Mouse (Mus musculus) adrenal gland, adult (tissue): ENCODE results near the gene Il25.

Experiments
- DNase-seq, 2 experiments: peaks; one replicate each; pipeline ENCODE4 v3.0.0; 2022 to 2023; ENCODE audit warnings: low spot score in 1 of 2; ENCODE audit not compliant: inconsistent age in 2 of 2

Il25 gene

DNA sequence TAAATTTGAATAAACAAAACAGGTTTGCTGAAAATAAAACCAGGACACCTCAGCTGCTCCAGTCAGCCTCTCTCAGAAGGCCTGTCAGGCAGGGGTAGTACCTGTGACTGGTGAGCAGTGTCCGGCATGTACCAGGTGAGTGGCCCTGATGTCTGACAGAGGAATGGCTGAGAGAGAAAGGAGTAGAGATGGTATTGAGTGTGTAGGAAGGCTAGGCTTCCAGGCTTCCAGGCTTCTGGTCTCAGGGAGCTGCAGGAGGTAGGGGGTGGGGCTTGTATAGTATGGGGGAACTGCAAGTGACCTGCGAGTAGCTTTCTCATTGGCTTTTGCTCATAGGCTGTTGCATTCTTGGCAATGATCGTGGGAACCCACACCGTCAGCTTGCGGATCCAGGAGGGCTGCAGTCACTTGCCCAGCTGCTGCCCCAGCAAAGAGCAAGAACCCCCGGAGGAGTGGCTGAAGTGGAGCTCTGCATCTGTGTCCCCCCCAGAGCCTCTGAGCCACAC, at the start of gene Il25:
TSS of gene Il25 (plus strand) at position 51 of the 506 bp plus-strand sequence.
- DNase-seq = no peak

DNA sequence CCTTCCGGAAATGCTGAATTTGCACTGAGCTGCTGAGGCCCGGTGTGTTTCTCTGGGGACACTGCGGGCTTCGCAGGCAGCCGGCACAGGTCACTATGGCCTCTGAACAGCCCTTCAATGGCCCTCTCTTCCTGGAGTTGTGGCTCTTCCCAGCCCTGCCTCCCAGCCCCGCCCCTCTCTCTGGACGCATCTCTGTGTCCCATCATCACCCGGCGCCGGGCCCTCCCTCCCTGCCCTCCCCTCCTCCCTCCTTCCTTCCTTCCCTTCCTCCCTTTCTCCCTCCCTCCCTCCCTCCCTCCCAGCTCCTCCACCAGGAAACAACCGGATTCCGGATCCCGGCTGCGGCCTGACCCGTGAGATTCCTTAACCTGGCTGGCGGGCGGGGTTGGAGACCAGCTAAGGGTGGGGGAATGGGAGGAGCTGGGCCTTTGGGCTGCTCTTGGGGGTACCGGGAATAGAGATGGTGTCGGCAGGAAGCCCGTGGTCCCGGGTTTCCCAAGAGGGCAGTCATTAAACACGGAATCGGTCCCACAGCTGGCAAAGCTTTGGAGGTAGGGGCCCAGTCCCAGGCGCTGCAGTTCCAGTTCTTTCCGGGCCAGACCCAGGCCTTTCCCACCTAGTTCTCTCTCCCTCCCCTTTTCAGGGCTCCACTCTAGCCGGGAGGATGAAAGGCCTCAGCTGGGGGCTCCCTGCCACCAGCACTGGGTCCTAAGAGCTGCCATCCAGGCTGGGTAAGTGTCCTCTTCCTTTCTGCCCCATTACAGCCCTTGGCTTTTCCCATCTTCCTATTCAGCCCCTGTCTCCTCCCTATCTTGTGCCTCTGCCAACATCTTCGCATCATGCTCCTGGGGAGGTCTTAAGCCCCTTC, 49.1 kb upstream of the Il25 start, which contains the start of the genes Bcl2l2 and Gm20521:
TSS of gene Bcl2l2 (plus strand) at position 224 of the 868 bp plus-strand sequence.
TSS of gene Gm20521 (plus strand) at position 288 of the 868 bp plus-strand sequence.
- DNase-seq = peak; percentile 90 to 96

DNA sequence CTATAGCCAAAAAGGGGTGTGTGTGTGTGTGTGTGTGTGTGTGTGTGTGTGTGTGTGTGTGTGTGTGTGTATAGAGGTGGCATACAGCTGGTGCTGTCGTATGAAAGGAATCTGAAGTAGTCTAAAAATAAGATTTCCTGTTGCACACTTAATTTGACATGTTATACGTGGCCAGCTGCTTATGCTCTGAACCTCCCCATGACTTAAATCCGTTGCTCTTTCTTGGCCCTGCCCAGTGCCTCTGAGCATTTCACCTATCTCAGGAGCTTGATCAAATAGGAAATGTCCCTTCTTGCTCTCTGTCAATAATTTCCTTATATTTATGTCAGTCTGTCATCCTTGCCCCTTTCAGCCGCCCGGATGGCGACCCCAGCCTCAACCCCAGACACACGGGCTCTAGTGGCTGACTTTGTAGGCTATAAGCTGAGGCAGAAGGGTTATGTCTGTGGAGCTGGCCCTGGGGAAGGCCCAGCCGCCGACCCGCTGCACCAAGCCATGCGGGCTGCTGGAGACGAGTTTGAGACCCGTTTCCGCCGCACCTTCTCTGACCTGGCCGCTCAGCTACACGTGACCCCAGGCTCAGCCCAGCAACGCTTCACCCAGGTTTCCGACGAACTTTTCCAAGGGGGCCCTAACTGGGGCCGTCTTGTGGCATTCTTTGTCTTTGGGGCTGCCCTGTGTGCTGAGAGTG, 48.3 kb upstream of the Il25 start:
- DNase-seq = peak; percentile 37 to 62

DNA sequence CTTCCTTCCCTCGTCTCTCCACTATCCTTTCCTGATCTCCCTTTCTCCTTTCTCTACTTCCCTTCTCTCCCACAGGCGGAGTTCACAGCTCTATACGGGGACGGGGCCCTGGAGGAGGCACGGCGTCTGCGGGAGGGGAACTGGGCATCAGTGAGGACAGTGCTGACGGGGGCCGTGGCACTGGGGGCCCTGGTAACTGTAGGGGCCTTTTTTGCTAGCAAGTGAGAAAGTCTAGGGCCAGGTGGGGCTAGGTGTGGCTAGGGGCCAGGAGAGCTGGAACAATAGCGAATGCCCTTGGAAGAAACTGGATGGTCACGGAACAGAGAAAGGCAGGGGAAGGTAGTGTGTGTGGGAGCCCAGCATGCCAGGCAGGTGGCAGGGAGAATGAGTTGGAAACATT, 47.2 kb upstream of the Il25 start:
- peak; percentile 33 to 43 for DNase-seq

DNA sequence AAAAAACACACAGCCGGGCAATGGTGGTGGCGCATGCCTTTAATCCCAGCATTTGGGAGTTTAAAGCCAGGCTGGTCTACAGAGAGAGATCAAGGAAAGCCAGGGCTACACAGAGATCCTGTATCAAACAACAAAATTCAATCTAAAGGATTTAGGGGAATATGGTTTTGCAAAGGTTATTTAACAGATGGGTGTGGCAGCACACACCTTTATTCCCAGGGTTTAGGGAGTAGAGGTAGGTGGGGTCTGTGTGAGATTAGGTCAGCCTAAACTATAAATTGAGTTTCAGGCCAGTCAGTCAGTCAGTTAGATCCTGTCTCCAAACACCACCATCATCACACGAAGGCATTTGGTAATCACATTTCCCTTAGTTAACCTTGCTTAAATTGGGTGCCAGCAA, 40.3 kb upstream of the Il25 start, which contains the start of gene Pabpn1:
TSS of gene Pabpn1 (plus strand) at position 301 of the 400 bp plus-strand sequence.
- DNase-seq = no peak

DNA sequence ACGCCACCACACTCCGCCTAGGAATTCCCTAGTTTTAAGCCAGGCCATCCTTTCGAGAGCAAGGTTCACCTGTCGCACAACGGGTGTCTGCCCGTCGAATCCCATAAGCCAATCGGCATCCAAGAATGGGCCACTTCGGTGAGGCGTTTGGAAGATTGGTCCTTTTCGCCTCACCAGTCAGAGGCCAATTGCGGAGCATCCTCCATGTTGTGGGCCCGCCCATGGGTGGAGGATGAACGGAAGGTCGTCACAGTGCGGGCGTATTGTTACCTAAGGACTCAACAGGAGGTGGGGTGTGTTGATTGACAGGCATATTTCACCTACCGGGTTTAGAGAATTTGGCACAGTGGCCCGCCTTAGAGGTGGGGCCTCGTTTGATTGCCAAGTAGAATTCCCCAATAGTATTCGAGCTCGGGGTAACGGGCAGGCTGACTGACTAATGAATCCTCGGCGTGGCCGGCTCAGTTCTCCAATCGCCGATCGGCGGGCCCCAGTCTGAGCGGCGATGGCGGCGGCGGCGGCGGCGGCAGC, 38.8 kb upstream of the Il25 start:
- DNase-seq = peak; percentile 99

DNA sequence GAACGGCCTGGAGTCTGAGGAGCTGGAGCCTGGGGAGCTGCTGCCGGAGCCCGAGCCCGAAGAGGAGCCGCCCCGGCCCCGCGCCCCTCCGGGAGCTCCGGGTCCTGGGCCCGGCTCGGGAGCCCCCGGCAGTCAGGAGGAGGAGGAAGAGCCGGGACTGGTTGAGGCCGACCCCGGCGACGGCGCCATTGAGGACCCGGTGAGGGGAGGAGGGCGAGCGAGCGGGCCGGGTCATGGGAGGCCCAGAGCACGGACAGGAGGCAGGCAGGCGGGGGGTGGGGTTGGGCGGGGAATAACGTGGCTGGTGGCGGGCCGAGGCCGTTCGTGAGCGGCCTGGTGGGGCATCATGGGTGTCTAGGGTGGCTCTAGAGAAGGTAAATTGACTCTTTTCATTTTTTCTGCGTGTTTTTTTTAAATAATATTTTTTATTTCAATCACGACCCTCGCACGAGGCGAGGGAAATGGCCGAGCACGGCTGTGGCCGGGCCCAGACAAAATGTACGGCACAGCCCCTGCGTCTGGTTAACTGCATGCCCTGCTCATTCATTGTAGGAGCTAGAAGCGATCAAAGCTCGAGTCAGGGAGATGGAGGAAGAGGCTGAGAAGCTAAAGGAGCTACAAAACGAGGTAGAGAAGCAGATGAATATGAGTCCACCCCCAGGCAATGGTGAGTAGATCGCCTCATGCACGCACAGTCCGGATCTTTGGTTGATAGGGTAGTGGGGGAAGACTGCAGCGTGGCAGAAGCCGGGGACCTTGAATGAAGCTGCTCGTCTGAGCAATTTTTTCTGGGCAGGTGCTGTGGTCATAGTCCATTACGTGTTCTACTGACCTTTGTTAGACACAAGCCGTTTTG, 38.0 kb upstream of the Il25 start:
- DNase-seq = peak; percentile 61 to 86

DNA sequence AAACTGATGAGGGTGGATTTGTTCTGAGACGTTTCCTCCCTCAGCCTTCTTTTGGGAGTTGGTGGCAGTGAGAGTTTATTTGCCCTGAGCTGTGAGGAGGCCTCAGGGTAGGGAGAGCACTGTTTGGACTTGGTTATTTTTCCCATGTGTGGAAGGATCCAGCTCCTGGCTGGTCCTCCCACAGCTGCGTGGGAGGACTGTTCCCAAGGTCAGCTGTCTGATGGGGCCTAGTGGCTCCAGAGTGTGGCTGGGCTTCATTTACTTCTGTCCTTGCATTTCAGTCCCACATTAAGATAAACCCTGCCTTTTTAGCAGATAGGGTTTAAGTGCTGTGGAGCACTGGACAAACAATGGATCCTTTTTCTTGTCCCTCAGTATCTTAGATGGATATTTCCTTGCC, 35.0 kb upstream of the Il25 start:
- DNase-seq = peak in 1 of 2 experiments; percentile 64

DNA sequence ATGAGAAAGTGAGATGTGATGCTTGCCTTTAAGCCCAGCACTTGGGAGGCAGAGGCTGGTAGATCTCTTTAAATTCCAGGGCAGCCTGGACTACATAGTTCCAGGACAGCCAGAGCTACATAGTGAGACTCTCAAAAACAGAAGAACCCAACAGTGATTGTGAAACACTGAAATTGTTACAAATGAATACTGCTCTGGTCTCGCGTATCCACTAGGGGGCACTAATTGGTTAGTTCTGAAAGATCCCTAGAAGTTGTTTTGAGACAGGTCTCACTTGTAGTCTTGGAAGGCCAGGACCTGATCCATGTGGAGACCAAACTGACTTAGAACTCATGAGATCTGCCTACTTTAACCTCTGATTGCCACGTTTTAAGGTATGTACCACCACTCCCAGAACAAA, 32.1 kb upstream of the Il25 start:
- peak; percentile 62 to 92 for DNase-seq

DNA sequence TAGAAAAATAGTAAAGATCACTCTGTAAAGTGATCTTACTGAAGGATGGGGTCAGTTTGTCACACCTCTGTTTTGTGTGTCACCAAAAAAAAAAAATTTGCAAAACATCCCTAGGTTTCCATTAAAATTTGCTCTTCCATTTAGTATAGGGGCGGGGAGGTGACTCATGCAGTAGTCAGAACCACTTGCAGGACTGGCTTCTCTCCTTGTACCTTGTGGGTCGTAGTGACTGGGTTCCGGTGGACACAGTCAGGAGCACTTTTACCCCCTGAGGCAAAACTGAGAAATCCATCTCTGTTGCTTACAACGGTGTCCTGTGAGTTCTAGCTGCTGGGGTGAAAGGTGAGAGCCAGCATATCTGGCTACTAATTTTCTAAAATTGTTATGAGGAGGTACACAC, 28.9 kb upstream of the Il25 start:
- DNase-seq = no peak

DNA sequence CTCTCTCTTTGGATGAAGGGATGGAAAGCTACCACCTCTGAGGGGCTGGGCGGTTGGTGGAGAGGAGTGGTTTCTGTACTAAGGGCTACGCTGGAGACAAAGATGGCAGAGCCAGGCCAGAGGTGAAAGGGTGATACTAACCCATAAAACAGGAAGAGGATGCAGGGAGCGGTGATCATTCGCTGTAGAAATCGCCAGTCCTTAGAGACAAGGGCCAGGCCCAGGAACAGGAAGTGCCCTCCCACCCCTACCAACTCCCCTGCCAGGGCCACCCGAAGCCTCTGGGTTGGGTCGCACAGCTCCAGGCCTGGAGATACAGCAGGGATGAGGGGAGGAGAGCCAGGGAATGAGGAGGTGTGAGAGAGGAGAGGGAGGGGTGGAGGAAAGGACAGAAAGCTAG, 23.8 kb upstream of the Il25 start:
- no peak for DNase-seq

DNA sequence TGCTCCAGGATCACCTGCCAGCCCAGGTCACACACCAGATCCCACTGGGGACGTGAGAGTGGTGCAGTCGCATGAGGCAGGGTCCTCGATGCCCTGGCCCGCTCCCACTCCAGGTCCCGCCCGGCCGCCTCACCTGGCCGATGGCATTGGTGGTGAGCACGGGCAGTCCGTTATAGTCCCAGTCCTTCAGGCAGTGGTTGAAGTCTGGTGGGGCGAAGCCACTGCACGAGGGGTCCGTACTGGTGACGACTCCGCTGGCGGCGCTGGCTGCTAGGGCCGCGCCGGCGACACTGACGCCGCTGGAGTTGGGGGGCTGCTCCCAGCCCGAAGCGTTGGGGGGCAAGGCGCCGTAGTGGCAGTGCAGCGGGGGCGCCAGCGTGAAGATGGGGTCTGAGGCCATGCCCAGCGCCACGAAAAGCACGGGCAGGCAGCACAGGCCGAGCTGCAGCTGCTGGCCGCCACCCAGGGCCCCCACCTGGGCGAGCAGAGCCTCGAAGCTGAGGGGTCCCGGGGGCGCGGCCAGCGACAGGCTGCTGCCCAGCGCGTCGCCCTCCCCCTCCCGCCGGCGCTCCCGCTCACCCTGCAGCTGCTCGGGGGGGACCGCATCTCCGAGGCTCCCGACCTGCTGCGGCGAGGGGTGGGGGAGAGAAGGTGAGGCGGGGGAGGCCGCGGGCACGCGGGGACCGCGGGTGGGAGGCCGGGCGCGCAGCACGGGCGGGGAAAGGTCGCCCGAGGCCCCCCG, 20.2 kb upstream of the Il25 start:
- peak; percentile 33 to 46 for DNase-seq

DNA sequence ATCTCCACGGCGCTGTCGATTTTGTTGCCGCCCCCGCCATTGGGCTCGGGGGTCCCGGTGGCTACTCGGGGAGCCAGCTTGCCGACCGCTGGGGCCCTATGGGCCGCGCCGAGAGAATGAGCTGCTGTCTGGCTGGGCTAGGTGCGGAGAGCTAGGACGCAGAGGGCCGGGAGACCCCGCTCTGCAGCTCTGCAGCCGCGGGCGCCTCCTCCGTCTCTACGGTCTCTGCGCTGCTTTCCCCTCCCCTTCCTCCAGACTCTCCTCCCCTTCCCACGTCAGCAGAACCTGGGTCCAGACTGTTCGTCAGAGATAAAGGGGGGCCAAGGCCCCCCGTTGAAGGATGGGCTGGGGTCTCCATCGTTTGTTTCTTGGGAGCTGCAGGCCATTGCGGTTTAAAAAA, 19.6 kb upstream of the Il25 start, which contains the start of gene Slc22a17:
TSS of gene Slc22a17 (minus strand) at position 247 of the 400 bp plus-strand sequence.
- peak; percentile 76 to 89 for DNase-seq

DNA sequence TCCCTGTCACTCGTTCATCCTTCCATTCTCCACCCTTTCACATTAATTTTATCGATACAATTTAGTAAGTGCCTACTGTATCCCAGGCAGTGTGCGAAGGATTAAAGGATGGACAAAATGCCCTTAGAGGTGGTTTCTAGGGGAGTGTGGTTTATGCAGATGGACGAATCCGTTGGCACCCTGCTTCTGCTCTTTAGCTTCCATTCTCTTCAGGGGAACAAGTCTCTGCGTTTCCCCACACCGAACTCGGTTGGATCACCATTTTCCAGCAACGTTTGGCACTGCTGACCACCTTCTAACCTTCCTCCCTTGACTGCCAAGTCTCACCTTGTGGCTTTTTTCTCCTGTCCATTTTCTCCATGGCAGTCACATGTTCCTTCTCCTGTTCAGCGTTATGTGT, 19.2 kb upstream of the Il25 start:
- DNase-seq = peak in 1 of 2 experiments; percentile 49

DNA sequence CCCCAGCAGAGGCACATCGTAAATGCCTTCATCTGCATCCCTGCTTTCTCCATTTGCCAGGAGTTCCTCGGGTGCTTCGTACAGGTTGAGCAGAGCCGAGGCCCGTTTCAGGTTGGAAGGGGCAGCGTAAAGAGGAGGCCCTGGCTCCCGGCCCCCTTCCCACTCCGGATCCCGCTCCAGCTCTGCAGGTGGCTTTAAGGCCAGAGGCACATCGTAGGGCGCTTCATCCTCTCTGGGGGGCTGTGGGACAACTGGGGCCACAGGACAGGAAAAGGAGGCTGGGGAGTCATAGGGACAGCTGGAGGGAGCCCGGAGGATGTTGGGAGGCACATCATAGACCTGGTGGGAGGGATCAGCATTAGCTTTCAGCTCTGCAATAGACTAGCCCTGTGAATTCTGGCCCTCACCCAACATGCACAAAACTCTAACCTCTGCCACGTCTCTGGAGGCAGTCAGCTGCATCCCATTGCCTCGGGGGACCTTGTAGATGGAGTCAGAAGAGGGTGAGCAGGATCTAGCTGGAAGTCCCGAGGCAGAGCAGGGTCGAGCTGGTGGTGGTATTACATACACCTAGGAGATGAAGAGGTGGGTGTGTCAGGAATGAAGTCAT, 12.3 kb upstream of the Il25 start:
- DNase-seq = no peak

DNA sequence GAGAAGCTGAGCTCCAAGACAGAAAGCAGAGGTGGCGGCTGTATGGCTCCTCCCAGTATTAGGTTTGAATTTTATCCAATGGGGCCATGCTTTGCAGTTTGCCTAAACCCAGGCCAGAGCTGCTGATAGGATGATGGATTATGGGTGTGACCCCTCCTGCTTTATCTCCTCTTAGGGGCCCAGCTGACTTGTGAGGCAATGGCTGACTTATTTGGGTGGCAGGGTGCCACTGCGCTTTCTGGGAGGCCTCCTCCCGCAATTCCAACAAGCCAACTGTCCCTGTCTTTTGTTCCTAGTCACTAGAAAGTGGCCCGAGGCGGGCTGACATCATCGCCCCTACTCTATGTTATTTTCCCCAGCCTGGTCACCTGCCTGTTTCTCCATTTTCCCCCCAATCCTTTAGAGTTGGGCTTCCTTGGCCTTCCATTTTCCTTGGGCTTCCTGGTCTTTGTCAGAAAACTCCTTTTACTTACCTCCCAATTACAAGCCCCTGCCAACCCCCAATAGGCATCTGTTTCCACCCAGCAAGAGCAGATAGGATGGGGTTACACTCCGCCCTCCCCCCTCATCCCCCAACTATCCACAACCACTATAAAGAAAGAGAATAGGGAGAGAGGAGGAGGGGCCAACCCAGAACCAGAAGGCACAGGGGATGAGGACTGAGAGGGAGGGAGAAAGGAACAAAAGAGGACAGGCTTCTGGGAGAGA, 7.7 kb upstream of the Il25 start:
- DNase-seq = peak in 1 of 2 experiments; percentile 52

DNA sequence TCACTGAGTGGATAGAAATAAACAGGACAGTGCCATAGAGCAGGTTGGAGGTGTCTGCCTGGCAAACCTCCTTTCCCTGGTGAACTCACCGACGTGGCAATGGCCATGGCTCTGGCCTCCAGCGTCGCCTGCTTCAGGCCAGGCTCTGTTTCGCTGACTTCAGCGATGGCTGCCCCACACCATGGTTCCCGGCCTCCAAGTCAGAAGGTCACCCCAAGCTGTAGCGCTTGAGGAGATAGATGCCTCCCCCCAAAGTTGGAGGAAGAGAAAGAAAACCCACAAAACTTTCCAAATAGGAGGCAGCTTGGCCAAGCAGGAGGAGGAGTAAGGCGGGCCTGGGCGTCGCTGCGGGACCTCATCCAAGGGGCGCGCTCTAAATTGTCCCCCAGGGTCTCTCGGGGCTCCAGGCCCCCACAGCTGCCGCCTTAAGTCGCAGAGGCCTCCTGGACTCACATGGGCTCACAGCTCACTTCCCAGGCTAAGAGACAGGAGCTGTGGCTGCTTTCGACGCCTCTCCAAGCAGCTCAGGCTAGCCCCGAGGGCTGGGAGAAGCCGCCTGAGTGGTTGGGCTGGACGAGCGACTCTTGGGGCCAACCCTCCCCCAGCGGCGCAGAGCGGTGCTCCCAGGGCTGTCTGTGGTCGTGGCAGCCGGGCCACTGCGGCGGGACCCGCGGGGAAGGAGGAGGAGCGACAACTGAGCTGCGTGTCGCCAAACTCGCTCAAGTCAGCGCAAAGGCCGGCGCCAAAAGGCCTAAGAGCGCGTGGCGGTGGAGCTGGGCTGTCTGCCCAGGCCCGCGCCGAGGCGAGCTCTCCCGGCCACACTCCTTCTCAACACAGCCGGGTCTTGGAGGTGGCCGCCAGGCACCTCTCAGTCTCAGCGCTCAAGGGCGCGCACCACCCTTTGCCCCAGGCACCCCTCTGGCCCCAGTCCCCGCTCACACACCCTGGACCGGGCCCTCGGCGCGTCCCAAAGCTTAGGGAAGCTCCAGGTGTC, 6.8 kb upstream of the Il25 start, which contains the start of gene Efs:
TSS of gene Efs (minus strand) at position 778 of the 994 bp plus-strand sequence.
- peak; percentile 31 to 70 for DNase-seq
